Mouse (Mus musculus): ENCODE data around the gene Lrrc61.
A peak's percentile ranks its signal among the peaks of the same experiment; 100 is the strongest.
"Not testable (repeated sequence)": the region's sequence is repeated elsewhere in the genome, so short reads cannot be mapped to it uniquely, and the experiment has no call there.

Gene Lrrc61

GRCm38 (mm10) chr6:48554280-48555103 lies at the start of gene Lrrc61:
Gene Lrrc61 (plus strand): TSS chr6:48554796.
- DNase-seq, result peak; percentile 87

GRCm38 (mm10) chr6:48508087-48508486 lies 46.5 kb upstream of the Lrrc61 start:
- no peak for DNase-seq

- no peak for DNase-seq
These were observed 44.2 kb upstream of the Lrrc61 start for GRCm38 (mm10) chr6:48510426-48510825.

GRCm38 (mm10) chr6:48511861-48512260 lies 42.7 kb upstream of the Lrrc61 start:
- no peak for DNase-seq

GRCm38 (mm10) chr6:48524882-48525281 lies 29.7 kb upstream of the Lrrc61 start:
- DNase-seq, result not testable (repeated sequence)

GRCm38 (mm10) chr6:48527901-48528300 lies 26.7 kb upstream of the Lrrc61 start:
- no peak for DNase-seq

GRCm38 (mm10) chr6:48529261-48529660 lies 25.3 kb upstream of the Lrrc61 start:
- peak; percentile 21 for DNase-seq

GRCm38 (mm10) chr6:48529871-48530440 lies 24.6 kb upstream of the Lrrc61 start:
- no peak for DNase-seq

- peak; percentile 42 for DNase-seq
These were observed 23.7 kb upstream of the Lrrc61 start for GRCm38 (mm10) chr6:48530862-48531261.

- DNase-seq, result no peak
These were observed 21.1 kb upstream of the Lrrc61 start for GRCm38 (mm10) chr6:48533475-48533874.

GRCm38 (mm10) chr6:48534913-48535312 lies 19.7 kb upstream of the Lrrc61 start:
- DNase-seq, result no peak

- DNase-seq, result no peak
These were observed 18.5 kb upstream of the Lrrc61 start for GRCm38 (mm10) chr6:48536091-48536490.

GRCm38 (mm10) chr6:48537105-48537954 lies 17.3 kb upstream of the Lrrc61 start, which contains the start of gene Atp6v0e2:
Gene Atp6v0e2 (plus strand): TSS chr6:48537615.
- peak; percentile 75 for DNase-seq

GRCm38 (mm10) chr6:48538841-48539737 lies 15.5 kb upstream of the Lrrc61 start:
- peak; percentile 72 for DNase-seq

- DNase-seq, result no peak
These were observed 14.7 kb upstream of the Lrrc61 start for GRCm38 (mm10) chr6:48539860-48540259.

- no peak for DNase-seq
These were observed 13.9 kb upstream of the Lrrc61 start for GRCm38 (mm10) chr6:48540721-48541120.

- no peak for DNase-seq
These were observed 12.8 kb upstream of the Lrrc61 start for GRCm38 (mm10) chr6:48541560-48542450.

- no peak for DNase-seq
These were observed 12.0 kb upstream of the Lrrc61 start for GRCm38 (mm10) chr6:48542631-48543030.

GRCm38 (mm10) chr6:48545251-48545650 lies 9.3 kb upstream of the Lrrc61 start:
- DNase-seq, result no peak

- DNase-seq, result peak; percentile 28
These were observed 8.3 kb upstream of the Lrrc61 start for GRCm38 (mm10) chr6:48546271-48546670.

- no peak for DNase-seq
These were observed 7.7 kb upstream of the Lrrc61 start for GRCm38 (mm10) chr6:48546858-48547257.

Measured in liver (tissue).